Mouse (Mus musculus) erythroblast, embryonic 14.5 days (primary cell): ENCODE measurements around the gene Zfand5. TPM values are rescaled to one million over a fixed set of nuclear protein-coding genes. Genes with fewer than 3 reads are reported as not detected.
"Not testable (repeated sequence)": the region's sequence is repeated elsewhere in the genome, so short reads cannot be mapped to it uniquely, and the experiment has no call there.

ENCODE experiments used
- H3K27me3 ChIP-seq: 2 replicates; pipeline ENCODE4 v1.6.1; 2012; ENCODE audit warnings: inconsistent platforms; ENCODE audit not compliant: control insufficient read depth
- H3K36me3 ChIP-seq: 2 replicates; pipeline ENCODE4 v1.6.1; 2012; ENCODE audit warnings: mild to moderate bottlenecking, inconsistent platforms; ENCODE audit not compliant: control insufficient read depth
- H3K4me1 ChIP-seq: 2 replicates; pipeline ENCODE4 v1.6.1; 2012; ENCODE audit warnings: inconsistent platforms; ENCODE audit not compliant: control insufficient read depth
- H3K4me3 ChIP-seq: replicated peaks from 2 replicates; pipeline ENCODE3; 2012; ENCODE audit warnings: moderate library complexity, mild to moderate bottlenecking, inconsistent platforms
- H3K9me3 ChIP-seq: 2 replicates; pipeline ENCODE4 v1.6.1; 2012; ENCODE audit warnings: low read length, inconsistent platforms, mixed read lengths; ENCODE audit not compliant: control insufficient read depth
- GATA1 ChIP-seq: IDR thresholded peaks from 2 replicates; pipeline ENCODE4 v1.6.1; 2012; ENCODE audit warnings: low read length, inconsistent platforms, mixed read lengths
- TAL1 ChIP-seq: IDR thresholded peaks from 3 replicates; pipeline ENCODE4 v1.6.1; 2012; ENCODE audit warnings: low read length, inconsistent platforms, mixed read lengths
- polyA plus RNA-seq: library from polyadenylated mRNA; stranded (reverse); fragments of >175 nt; gene quantifications from 2 replicates; pipeline ENCODE4 v1.2.3, GENCODE M21; 2012

Zfand5 gene
- polyA plus RNA-seq, 1 experiment: 2.2 TPM

- H3K4me1 ChIP-seq: peaks cover 22% of the 10 kb centered on the region
- no peak for TF ChIP-seq TAL1
- TF ChIP-seq GATA1: no peak
- H3K4me3 ChIP-seq: peak overlapping the region; percentile 88
- H3K9me3 ChIP-seq: no peaks in the 10 kb centered on the region
- H3K27me3 ChIP-seq: no peaks in the 10 kb centered on the region
- H3K36me3 ChIP-seq: peaks cover 30% of the 10 kb centered on the region
Measured at GRCm38 (mm10) chr19:21273440-21273839, 1.4 kb downstream of the Zfand5 start.

- peaks cover 22% of the 10 kb centered on the region for H3K4me1 ChIP-seq
- TF ChIP-seq TAL1: no peak
- TF ChIP-seq GATA1: peak; percentile 62
- no peaks in the 10 kb centered on the region for H3K9me3 ChIP-seq
- H3K36me3 ChIP-seq: peaks cover 38% of the 10 kb centered on the region
- no peaks in the 10 kb centered on the region for H3K27me3 ChIP-seq
- peak overlapping the region; percentile 88 for H3K4me3 ChIP-seq
Measured at GRCm38 (mm10) chr19:21274181-21274591, 2.1 kb downstream of the Zfand5 start.

- peaks cover 43% of the 10 kb centered on the region for H3K36me3 ChIP-seq
- peaks cover 22% of the 10 kb centered on the region for H3K4me1 ChIP-seq
- TF ChIP-seq TAL1 (no peak), GATA1 (no peak)
- H3K9me3 ChIP-seq: no peaks in the 10 kb centered on the region
- no peaks in the 10 kb centered on the region for H3K27me3 ChIP-seq
- H3K4me3 ChIP-seq: peak overlapping the region; percentile 88
Measured at GRCm38 (mm10) chr19:21274714-21275113, 2.6 kb downstream of the Zfand5 start.

GRCm38 (mm10) chr19:21276317-21276716, 4.2 kb downstream of the Zfand5 start:
- peaks cover 59% of the 10 kb centered on the region for H3K36me3 ChIP-seq

GRCm38 (mm10) chr19:21286421-21287097, 14.5 kb downstream of the Zfand5 start:
- H3K27me3 ChIP-seq: no peaks in the 10 kb centered on the region
- no peak overlapping the region for H3K4me3 ChIP-seq
- H3K9me3 ChIP-seq: no peaks in the 10 kb centered on the region
- peaks cover 26% of the 10 kb centered on the region for H3K36me3 ChIP-seq
- H3K4me1 ChIP-seq: no peaks in the 10 kb centered on the region; the same call in 1 of the 2 replicates
- TF ChIP-seq GATA1: no peak
- TF ChIP-seq TAL1: no peak

More at GRCm38 (mm10) chr19:21276317-21276716, 4.2 kb downstream of the Zfand5 start:
- TF ChIP-seq GATA1: no peak
- no peak for TF ChIP-seq TAL1
- Histone ChIP-seq H3K27me3 (no peaks in the 10 kb centered on the region), H3K9me3 (no peaks in the 10 kb centered on the region), H3K4me3 (no peak overlapping the region), H3K4me1 (peaks cover 17% of the 10 kb centered on the region)

GRCm38 (mm10) chr19:21297411-21297810, 25.3 kb downstream of the Zfand5 start:
- Histone ChIP-seq H3K9me3 (no peaks in the 10 kb centered on the region), H3K4me3 (no peak overlapping the region), H3K36me3 (no peaks in the 10 kb centered on the region), H3K4me1 (no peaks in the 10 kb centered on the region), H3K27me3 (no peaks in the 10 kb centered on the region)
- TF ChIP-seq GATA1: no peak
- no peak for TF ChIP-seq TAL1

- no peaks in the 10 kb centered on the region for H3K9me3 ChIP-seq
- H3K4me1 ChIP-seq: no peaks in the 10 kb centered on the region
- no peaks in the 10 kb centered on the region for H3K36me3 ChIP-seq
- no peaks in the 10 kb centered on the region for H3K27me3 ChIP-seq
- no peak for TF ChIP-seq GATA1
- H3K4me3 ChIP-seq: no peak overlapping the region
Measured at GRCm38 (mm10) chr19:21301787-21302186, 29.7 kb downstream of the Zfand5 start.

GRCm38 (mm10) chr19:21307755-21308154, 35.7 kb downstream of the Zfand5 start:
- Histone ChIP-seq H3K4me1 (no peaks in the 10 kb centered on the region), H3K36me3 (no peaks in the 10 kb centered on the region), H3K4me3 (no peak overlapping the region), H3K9me3 (no peaks in the 10 kb centered on the region), H3K27me3 (no peaks in the 10 kb centered on the region)
- TF ChIP-seq GATA1 (no peak), TAL1 (no peak)

- not testable (repeated sequence) for H3K4me3 ChIP-seq, H3K27me3 ChIP-seq, H3K36me3 ChIP-seq, H3K4me1 ChIP-seq, H3K9me3 ChIP-seq
Measured at GRCm38 (mm10) chr19:21310364-21310763, 38.3 kb downstream of the Zfand5 start.

- Histone ChIP-seq H3K36me3 (no peaks in the 10 kb centered on the region), H3K9me3 (no peaks in the 10 kb centered on the region)
- TF ChIP-seq TAL1: no peak
- TF ChIP-seq GATA1: no peak
Measured at GRCm38 (mm10) chr19:21315701-21316100, 43.6 kb downstream of the Zfand5 start.

More at GRCm38 (mm10) chr19:21315701-21316100, 43.6 kb downstream of the Zfand5 start:
- Histone ChIP-seq H3K4me1 (no peaks in the 10 kb centered on the region), H3K27me3 (no peaks in the 10 kb centered on the region), H3K4me3 (no peak overlapping the region)
